Mouse (Mus musculus): Measurements from ENCODE around the gene Clic4. TPM values are rescaled to one million over a fixed set of nuclear protein-coding genes. Genes with fewer than 3 reads are reported as not detected.

The Clic4 gene
- 63.8 and 69.5 TPM in 2 replicates for polyA plus RNA-seq (2015; fragmentation: Nextera tagmentation; extraction: Ambion mirVana)

DNA sequence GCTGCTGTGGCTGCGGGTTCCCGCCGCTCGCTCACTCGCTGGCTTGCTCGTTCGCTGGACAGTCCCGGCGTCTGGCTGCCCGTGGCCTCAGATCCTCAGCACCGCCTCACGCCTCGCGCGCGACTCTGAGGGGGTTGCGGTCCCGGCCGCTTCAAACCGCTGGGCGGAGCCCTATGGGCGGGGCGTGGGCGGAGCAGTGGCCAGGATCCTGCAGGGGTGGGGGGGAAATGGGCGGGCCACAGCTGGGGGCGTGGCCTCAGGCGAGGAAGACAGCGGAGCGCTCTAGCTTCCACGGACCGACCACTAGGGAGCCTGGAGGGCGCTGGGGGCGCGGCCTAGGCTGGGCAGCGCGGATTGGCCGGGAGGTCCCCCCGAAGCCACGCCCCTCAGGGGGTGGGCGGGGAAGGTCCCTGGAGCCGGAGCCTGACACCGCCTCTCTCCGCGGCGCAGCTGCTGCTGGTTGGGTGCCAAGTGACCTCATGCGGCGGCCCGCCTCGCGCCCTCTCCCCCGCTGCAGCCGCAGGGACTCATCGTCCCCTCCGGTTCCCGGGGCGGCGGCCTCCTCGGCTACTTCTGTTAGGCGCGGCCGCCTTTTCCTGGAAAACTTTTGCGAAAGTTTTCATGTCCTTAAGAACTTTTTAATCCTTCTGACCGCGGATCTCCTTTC, at the start of gene Clic4:
Clic4 (minus strand) TSS at position 175 of the 667 bp plus-strand sequence.
- no peaks in the 10 kb centered on the region for H3K9me3 ChIP-seq
- peak; percentile 99 for ATAC-seq (replicated peaks)
- peaks cover 34% of the 10 kb centered on the region for H3K4me1 ChIP-seq
- peak within 1 kb of the TSS; percentile 76 for H3K4me2 ChIP-seq
- peak within 1 kb of the TSS; percentile 85 for H3K4me3 ChIP-seq
- H3K27me3 ChIP-seq (replicated peaks), result peaks cover 4% of the 10 kb centered on the region; the same call in 1 of the 2 replicates
- peak within 1 kb of the TSS; percentile 85 for H3K9ac ChIP-seq
- under 1% methylated on average over 52 of the region's 64 CpGs for WGBS
- no peaks in the 10 kb centered on the region for H3K36me3 ChIP-seq (replicated peaks)
- H3K27ac ChIP-seq, result peak within 1 kb of the TSS; percentile 91

- Histone ChIP-seq H3K36me3 (replicated peaks) (peaks cover 42% of the 10 kb centered on the region), H3K9me3 (no peaks in the 10 kb centered on the region), H3K4me3 (no peak overlapping the region), H3K27ac (no peak overlapping the region), H3K27me3 (replicated peaks) (no peaks in the 10 kb centered on the region), H3K9ac (no peak overlapping the region), H3K4me1 (no peaks in the 10 kb centered on the region), H3K4me2 (no peak overlapping the region)
- peak; percentile 84 for ATAC-seq (replicated peaks)
- WGBS, result 10% methylated on average over 2 of the region's 2 CpGs
Measured at GRCm38 (mm10) chr4:135317966-135318365, 45.4 kb upstream of the Clic4 start.

DNA sequence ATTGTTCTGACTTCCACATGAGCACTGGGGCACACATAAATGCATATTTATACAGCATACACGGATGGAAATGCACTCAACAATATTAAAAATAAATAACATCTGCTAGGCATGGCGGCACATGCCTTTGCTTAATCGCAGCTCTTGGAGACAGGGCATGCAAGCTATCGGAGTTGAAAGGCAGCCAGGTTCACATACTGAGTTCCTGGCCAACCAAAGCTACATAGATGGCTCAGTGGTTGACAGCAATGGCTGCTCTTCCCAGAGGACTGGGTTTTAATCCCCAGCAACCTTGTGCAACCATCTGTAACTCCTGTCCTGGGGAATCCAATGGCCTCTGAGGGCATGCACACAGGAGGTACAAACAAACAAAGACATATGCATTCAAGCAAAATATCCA, 44.9 kb upstream of the Clic4 start:
- Histone ChIP-seq H3K9me3 (no peaks in the 10 kb centered on the region), H3K4me1 (no peaks in the 10 kb centered on the region), H3K36me3 (replicated peaks) (peaks cover 38% of the 10 kb centered on the region), H3K4me2 (no peak overlapping the region), H3K27me3 (replicated peaks) (no peaks in the 10 kb centered on the region), H3K27ac (no peak overlapping the region), H3K4me3 (no peak overlapping the region), H3K9ac (no peak overlapping the region)
- ATAC-seq (replicated peaks), result no peak
- WGBS, result 80% methylated on average over 4 of the region's 4 CpGs

DNA sequence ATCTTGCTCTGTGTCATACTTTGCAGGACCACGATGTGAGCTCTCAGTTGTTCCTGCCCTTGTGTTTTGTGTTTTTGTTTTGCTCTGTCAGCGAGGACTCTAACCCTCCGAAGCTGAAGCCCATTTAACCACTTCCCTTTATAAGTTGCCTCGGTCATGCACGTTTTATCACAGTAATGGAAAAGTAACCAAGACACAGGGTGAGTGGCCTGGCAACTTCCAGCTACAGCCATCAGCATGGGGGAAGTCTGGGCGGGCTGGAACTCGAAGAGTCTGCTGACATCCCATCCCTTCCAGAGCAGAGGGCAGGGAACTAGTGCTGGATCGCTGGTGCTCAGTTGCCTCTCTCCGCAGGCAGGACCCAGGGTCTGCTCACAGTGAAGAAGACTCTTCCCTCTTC, 42.7 kb upstream of the Clic4 start:
- Histone ChIP-seq H3K27me3 (replicated peaks) (no peaks in the 10 kb centered on the region), H3K36me3 (replicated peaks) (peaks cover 19% of the 10 kb centered on the region), H3K9ac (no peak overlapping the region), H3K27ac (no peak overlapping the region), H3K4me3 (no peak overlapping the region), H3K9me3 (no peaks in the 10 kb centered on the region), H3K4me1 (no peaks in the 10 kb centered on the region), H3K4me2 (no peak overlapping the region)
- 97% methylated on average over 9 of the region's 9 CpGs for WGBS
- no peak for ATAC-seq (replicated peaks)

DNA sequence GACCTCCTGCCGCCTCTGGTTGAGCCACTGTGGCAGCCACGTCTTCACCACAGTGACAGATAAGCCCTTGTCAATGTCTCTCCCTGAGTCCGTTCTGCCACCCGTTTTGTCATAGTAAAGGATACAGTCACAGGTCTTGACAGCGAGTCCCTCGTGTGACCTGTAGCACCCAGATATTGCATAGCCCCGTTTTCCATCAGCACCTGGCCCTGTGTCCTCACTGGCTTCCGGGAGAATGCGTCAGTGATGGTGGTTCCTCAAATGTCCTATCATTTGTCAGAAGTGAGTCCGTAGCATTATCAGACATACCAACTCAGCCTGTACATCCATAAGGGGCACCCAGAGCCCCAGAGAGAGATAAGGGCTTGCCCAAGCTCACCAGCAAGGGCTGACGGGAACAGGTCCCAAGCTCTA, 41.8 kb upstream of the Clic4 start:
- H3K9me3 ChIP-seq, result no peaks in the 10 kb centered on the region
- H3K4me2 ChIP-seq, result no peak overlapping the region
- H3K4me1 ChIP-seq, result no peaks in the 10 kb centered on the region
- 90% methylated on average over 11 of the region's 11 CpGs for WGBS
- peaks cover 16% of the 10 kb centered on the region for H3K36me3 ChIP-seq (replicated peaks)
- no peak overlapping the region for H3K27ac ChIP-seq
- no peaks in the 10 kb centered on the region for H3K27me3 ChIP-seq (replicated peaks)
- no peak for ATAC-seq (replicated peaks)
- H3K4me3 ChIP-seq, result no peak overlapping the region
- H3K9ac ChIP-seq, result no peak overlapping the region

DNA sequence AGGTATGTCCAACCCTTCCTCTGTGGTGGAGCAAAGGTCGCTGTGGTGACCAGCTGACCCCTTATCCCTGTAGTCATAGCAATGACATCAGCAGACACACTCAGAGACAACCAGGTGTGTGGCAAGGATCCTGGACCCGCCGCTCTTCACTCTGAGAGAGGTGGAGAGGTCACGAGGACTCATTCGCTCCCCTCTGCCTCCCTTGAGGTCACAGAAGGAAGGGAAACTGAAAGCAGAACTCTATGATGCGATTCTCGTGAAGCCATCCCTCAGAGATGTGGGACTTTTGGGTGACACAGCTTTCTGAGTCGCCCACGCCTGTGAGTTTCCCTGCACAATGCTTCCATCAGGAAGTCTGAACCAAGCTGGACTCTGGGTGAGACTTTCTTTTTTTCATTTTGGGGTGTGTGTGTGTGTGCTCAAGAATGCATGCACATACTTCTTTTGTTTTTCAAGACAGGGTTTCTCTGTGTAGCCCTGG, 41.2 kb upstream of the Clic4 start:
- Histone ChIP-seq H3K36me3 (replicated peaks) (peaks cover 16% of the 10 kb centered on the region), H3K4me3 (no peak overlapping the region), H3K9me3 (no peaks in the 10 kb centered on the region), H3K4me2 (no peak overlapping the region), H3K27ac (no peak overlapping the region), H3K27me3 (replicated peaks) (no peaks in the 10 kb centered on the region), H3K9ac (no peak overlapping the region), H3K4me1 (no peaks in the 10 kb centered on the region)
- ATAC-seq (replicated peaks), result no peak
- 86% methylated on average over 9 of the region's 9 CpGs for WGBS

GRCm38 (mm10) chr4:135313111-135313691, 40.6 kb upstream of the Clic4 start:
- H3K36me3 ChIP-seq (replicated peaks), result peaks cover 11% of the 10 kb centered on the region
- no peak overlapping the region for H3K27ac ChIP-seq
- H3K4me3 ChIP-seq, result no peak overlapping the region
- no peaks in the 10 kb centered on the region for H3K27me3 ChIP-seq (replicated peaks)
- no peak for ATAC-seq (replicated peaks)
- no peak overlapping the region for H3K9ac ChIP-seq
- H3K4me2 ChIP-seq, result no peak overlapping the region
- WGBS, result 66% methylated on average over 17 of the region's 17 CpGs
- no peaks in the 10 kb centered on the region for H3K9me3 ChIP-seq
- no peaks in the 10 kb centered on the region for H3K4me1 ChIP-seq

DNA sequence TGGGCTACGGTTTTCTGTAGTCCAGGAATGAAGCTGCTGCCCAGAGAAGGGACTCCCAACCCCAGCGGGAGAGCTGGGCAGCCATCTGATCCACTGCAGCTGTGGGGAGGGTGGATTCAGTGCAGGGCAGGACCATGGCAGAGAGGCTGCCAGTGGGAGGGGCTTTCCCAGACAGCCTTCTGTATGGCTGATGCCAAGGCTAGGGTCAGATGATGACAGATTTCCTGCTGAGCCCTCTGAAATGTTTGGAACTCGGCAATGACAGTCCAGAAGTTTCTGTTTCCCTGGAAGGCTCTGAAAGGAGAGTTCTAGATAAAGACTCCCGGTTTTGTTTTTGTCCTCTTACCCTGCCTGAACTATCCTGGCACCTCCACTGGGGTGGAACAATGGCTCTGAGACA, 40.1 kb upstream of the Clic4 start:
- no peak overlapping the region for H3K9ac ChIP-seq
- H3K27ac ChIP-seq, result no peak overlapping the region
- H3K4me3 ChIP-seq, result no peak overlapping the region
- 59% methylated on average over 4 of the region's 4 CpGs for WGBS
- no peaks in the 10 kb centered on the region for H3K4me1 ChIP-seq
- H3K36me3 ChIP-seq (replicated peaks), result peaks cover 11% of the 10 kb centered on the region
- no peaks in the 10 kb centered on the region for H3K9me3 ChIP-seq
- H3K4me2 ChIP-seq, result no peak overlapping the region
- no peaks in the 10 kb centered on the region for H3K27me3 ChIP-seq (replicated peaks)
- no peak for ATAC-seq (replicated peaks)

- no peak for ATAC-seq (replicated peaks)
- H3K27ac ChIP-seq, result no peak overlapping the region
- no peak overlapping the region for H3K4me2 ChIP-seq
- H3K9ac ChIP-seq, result no peak overlapping the region
- no peaks in the 10 kb centered on the region for H3K9me3 ChIP-seq
- no peaks in the 10 kb centered on the region for H3K27me3 ChIP-seq (replicated peaks)
- H3K36me3 ChIP-seq (replicated peaks), result peaks cover 9% of the 10 kb centered on the region
- 84% methylated on average over 8 of the region's 8 CpGs for WGBS
- H3K4me3 ChIP-seq, result no peak overlapping the region
- no peaks in the 10 kb centered on the region for H3K4me1 ChIP-seq
Measured at GRCm38 (mm10) chr4:135310371-135310770, 37.8 kb upstream of the Clic4 start.

DNA sequence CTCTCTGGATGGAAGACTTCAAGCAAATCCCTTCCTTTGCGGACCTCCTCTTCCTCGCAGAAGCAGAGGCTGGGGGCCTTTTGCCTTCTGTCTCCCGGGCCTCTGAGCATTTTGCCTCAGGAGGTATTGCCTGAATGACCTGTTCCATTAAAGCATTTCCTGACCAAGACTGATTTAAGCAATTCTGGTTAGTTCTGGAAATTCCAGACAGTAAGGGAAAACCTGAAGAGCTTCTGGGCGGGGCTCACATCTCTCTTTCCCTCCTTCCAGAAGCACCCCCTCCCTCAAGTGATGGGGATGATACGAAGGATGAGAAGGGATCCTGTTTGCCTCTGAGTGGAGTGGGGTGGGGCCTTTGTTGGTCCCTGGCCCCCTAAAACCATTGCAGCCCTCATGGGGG, 37.1 kb upstream of the Clic4 start:
- H3K36me3 ChIP-seq (replicated peaks), result 0 out of 2 replicates have a peak, but pooled peaks cover 2% of the 10 kb centered on the region
- H3K27me3 ChIP-seq (replicated peaks), result no peaks in the 10 kb centered on the region
- no peak overlapping the region for H3K4me2 ChIP-seq
- no peak overlapping the region for H3K9ac ChIP-seq
- H3K4me1 ChIP-seq, result no peaks in the 10 kb centered on the region
- no peaks in the 10 kb centered on the region for H3K9me3 ChIP-seq
- 74% methylated on average over 5 of the region's 5 CpGs for WGBS
- ATAC-seq (replicated peaks), result no peak
- no peak overlapping the region for H3K27ac ChIP-seq
- no peak overlapping the region for H3K4me3 ChIP-seq

- no peak overlapping the region for H3K27ac ChIP-seq
- H3K4me1 ChIP-seq, result no peaks in the 10 kb centered on the region
- WGBS, result 66% methylated on average over 9 of the region's 9 CpGs
- no peak overlapping the region for H3K9ac ChIP-seq
- H3K36me3 ChIP-seq (replicated peaks), result no peaks in the 10 kb centered on the region
- no peaks in the 10 kb centered on the region for H3K27me3 ChIP-seq (replicated peaks)
- ATAC-seq (replicated peaks), result no peak
- no peak overlapping the region for H3K4me2 ChIP-seq
- no peaks in the 10 kb centered on the region for H3K9me3 ChIP-seq
- H3K4me3 ChIP-seq, result no peak overlapping the region
Measured at GRCm38 (mm10) chr4:135309112-135309659, 36.6 kb upstream of the Clic4 start.

- peak overlapping the region; percentile 10; the same call in 1 of the 2 replicates for H3K4me2 ChIP-seq
- H3K4me3 ChIP-seq, result no peak overlapping the region
- no peaks in the 10 kb centered on the region for H3K27me3 ChIP-seq (replicated peaks)
- H3K27ac ChIP-seq, result no peak overlapping the region
- no peaks in the 10 kb centered on the region for H3K36me3 ChIP-seq (replicated peaks)
- H3K4me1 ChIP-seq, result no peaks in the 10 kb centered on the region
- no peak overlapping the region for H3K9ac ChIP-seq
- ATAC-seq (replicated peaks), result no peak
- 39% methylated on average over 17 of the region's 17 CpGs for WGBS
- no peaks in the 10 kb centered on the region for H3K9me3 ChIP-seq
Measured at GRCm38 (mm10) chr4:135306971-135307632, 34.5 kb upstream of the Clic4 start.
